Mouse (Mus musculus): ENCODE measurements around the gene Entpd6. TPM values are rescaled to one million over a fixed set of nuclear protein-coding genes. Genes with fewer than 3 reads are reported as not detected.

Gene Entpd6
- polyA plus RNA-seq (2015; fragmentation: Nextera tagmentation; extraction: Ambion mirVana) = 17.4 and 25.3 TPM in 2 replicates

- H3K9ac ChIP-seq = peak within 1 kb of the TSS; percentile 77
- peaks cover 24% of the 10 kb centered on the region for H3K4me1 ChIP-seq (replicated peaks)
- peak within 1 kb of the TSS; percentile 69 for H3K4me3 ChIP-seq
- H3K4me2 ChIP-seq = peak within 1 kb of the TSS; percentile 98
- peaks cover 9% of the 10 kb centered on the region; the same call in 1 of the 2 replicates for H3K36me3 ChIP-seq
- peak within 1 kb of the TSS; percentile 88 for H3K27ac ChIP-seq
- no peaks in the 10 kb centered on the region for H3K9me3 ChIP-seq (replicated peaks)
- peak; percentile 97 for ATAC-seq (replicated peaks; ENCODE audit: insufficient number of reproducible peaks, insufficient read depth, low FRiP score, low read depth)
- H3K27me3 ChIP-seq = no peaks in the 10 kb centered on the region
- WGBS = under 1% methylated on average over 30 of the region's 30 CpGs
Observed at GRCm38 (mm10) chr2:150748854-150749253, at the start of gene Entpd6. Gene Entpd6, plus strand, starts transcription at chr2:150749042.

GRCm38 (mm10) chr2:150712167-150712674 lies 36.6 kb upstream of the Entpd6 start:
- Histone ChIP-seq H3K27ac (no peak overlapping the region), H3K4me3 (no peak overlapping the region), H3K27me3 (no peaks in the 10 kb centered on the region), H3K4me1 (replicated peaks) (no peaks in the 10 kb centered on the region), H3K9me3 (replicated peaks) (no peaks in the 10 kb centered on the region), H3K36me3 (no peaks in the 10 kb centered on the region), H3K9ac (no peak overlapping the region), H3K4me2 (no peak overlapping the region)
- 70% methylated on average over 4 of the region's 4 CpGs for WGBS
- no peak for ATAC-seq (replicated peaks; ENCODE audit: insufficient number of reproducible peaks, insufficient read depth, low FRiP score, low read depth)

- Histone ChIP-seq H3K4me3 (no peak overlapping the region), H3K27me3 (no peaks in the 10 kb centered on the region), H3K9me3 (replicated peaks) (no peaks in the 10 kb centered on the region), H3K4me1 (replicated peaks) (no peaks in the 10 kb centered on the region), H3K36me3 (no peaks in the 10 kb centered on the region), H3K9ac (no peak overlapping the region), H3K4me2 (no peak overlapping the region), H3K27ac (no peak overlapping the region)
- 63% methylated on average over 11 of the region's 11 CpGs for WGBS
- ATAC-seq (replicated peaks; ENCODE audit: insufficient number of reproducible peaks, insufficient read depth, low FRiP score, low read depth) = no peak
Observed at GRCm38 (mm10) chr2:150735756-150736576, 12.9 kb upstream of the Entpd6 start.

GRCm38 (mm10) chr2:150737881-150738280 lies 11.0 kb upstream of the Entpd6 start:
- Histone ChIP-seq H3K27me3 (no peaks in the 10 kb centered on the region), H3K4me2 (no peak overlapping the region), H3K27ac (no peak overlapping the region), H3K4me3 (no peak overlapping the region), H3K9me3 (replicated peaks) (no peaks in the 10 kb centered on the region), H3K36me3 (no peaks in the 10 kb centered on the region), H3K9ac (no peak overlapping the region), H3K4me1 (replicated peaks) (no peaks in the 10 kb centered on the region)
- ATAC-seq (replicated peaks; ENCODE audit: insufficient number of reproducible peaks, insufficient read depth, low FRiP score, low read depth) = no peak
- WGBS = 70% methylated on average over 9 of the region's 9 CpGs

GRCm38 (mm10) chr2:150740145-150740841 lies 8.5 kb upstream of the Entpd6 start:
- Histone ChIP-seq H3K4me3 (no peak overlapping the region), H3K4me2 (no peak overlapping the region), H3K36me3 (no peaks in the 10 kb centered on the region), H3K9me3 (replicated peaks) (no peaks in the 10 kb centered on the region), H3K4me1 (replicated peaks) (no peaks in the 10 kb centered on the region), H3K27ac (no peak overlapping the region), H3K27me3 (no peaks in the 10 kb centered on the region), H3K9ac (no peak overlapping the region)
- no peak for ATAC-seq (replicated peaks; ENCODE audit: insufficient number of reproducible peaks, insufficient read depth, low FRiP score, low read depth)
- WGBS = 66% methylated on average over 10 of the region's 10 CpGs

GRCm38 (mm10) chr2:150741405-150741804 lies 7.4 kb upstream of the Entpd6 start:
- Histone ChIP-seq H3K9ac (no peak overlapping the region), H3K4me3 (no peak overlapping the region), H3K4me1 (replicated peaks) (no peaks in the 10 kb centered on the region), H3K9me3 (replicated peaks) (no peaks in the 10 kb centered on the region), H3K36me3 (no peaks in the 10 kb centered on the region), H3K27ac (no peak overlapping the region), H3K27me3 (no peaks in the 10 kb centered on the region), H3K4me2 (no peak overlapping the region)
- ATAC-seq (replicated peaks; ENCODE audit: insufficient number of reproducible peaks, insufficient read depth, low FRiP score, low read depth) = no peak
- 46% methylated on average over 4 of the region's 4 CpGs for WGBS

- Histone ChIP-seq H3K9ac (no peak overlapping the region), H3K27ac (no peak overlapping the region), H3K4me2 (no peak overlapping the region), H3K9me3 (replicated peaks) (no peaks in the 10 kb centered on the region), H3K4me3 (no peak overlapping the region), H3K4me1 (replicated peaks) (peaks cover 7% of the 10 kb centered on the region), H3K27me3 (no peaks in the 10 kb centered on the region), H3K36me3 (no peaks in the 10 kb centered on the region)
- 69% methylated on average over 7 of the region's 7 CpGs for WGBS
- no peak for ATAC-seq (replicated peaks; ENCODE audit: insufficient number of reproducible peaks, insufficient read depth, low FRiP score, low read depth)
Observed at GRCm38 (mm10) chr2:150745016-150745415, 3.8 kb upstream of the Entpd6 start.

GRCm38 (mm10) chr2:150749283-150749682 lies 441 bp downstream of the Entpd6 start:
- H3K36me3 ChIP-seq = peaks cover 9% of the 10 kb centered on the region; the same call in 1 of the 2 replicates
- H3K9me3 ChIP-seq (replicated peaks) = no peaks in the 10 kb centered on the region
- peak overlapping the region; percentile 77 for H3K9ac ChIP-seq
- no peaks in the 10 kb centered on the region for H3K27me3 ChIP-seq
- peaks cover 26% of the 10 kb centered on the region for H3K4me1 ChIP-seq (replicated peaks)
- peak overlapping the region; percentile 98 for H3K4me2 ChIP-seq
- peak overlapping the region; percentile 88 for H3K27ac ChIP-seq
- ATAC-seq (replicated peaks; ENCODE audit: insufficient number of reproducible peaks, insufficient read depth, low FRiP score, low read depth) = peak; percentile 72
- under 1% methylated on average over 24 of the region's 24 CpGs for WGBS
- peak overlapping the region; percentile 69 for H3K4me3 ChIP-seq

GRCm38 (mm10) chr2:150750129-150750979 lies 1.5 kb downstream of the Entpd6 start:
- ATAC-seq (replicated peaks; ENCODE audit: insufficient number of reproducible peaks, insufficient read depth, low FRiP score, low read depth) = no peak
- peak overlapping the region; percentile 69; the same call in 1 of the 2 replicates for H3K4me3 ChIP-seq

GRCm38 (mm10) chr2:150755016-150755415 lies 6.2 kb downstream of the Entpd6 start:
- Histone ChIP-seq H3K9ac (no peak overlapping the region), H3K4me2 (no peak overlapping the region), H3K27ac (no peak overlapping the region), H3K36me3 (peaks cover 44% of the 10 kb centered on the region), H3K4me3 (no peak overlapping the region), H3K9me3 (replicated peaks) (no peaks in the 10 kb centered on the region), H3K27me3 (no peaks in the 10 kb centered on the region), H3K4me1 (replicated peaks) (peaks cover 20% of the 10 kb centered on the region)
- no peak for ATAC-seq (replicated peaks; ENCODE audit: insufficient number of reproducible peaks, insufficient read depth, low FRiP score, low read depth)
- 89% methylated on average over 3 of the region's 3 CpGs for WGBS

More at GRCm38 (mm10) chr2:150750129-150750979, 1.5 kb downstream of the Entpd6 start:
- no peak overlapping the region for H3K9ac ChIP-seq
- peaks cover 26% of the 10 kb centered on the region for H3K4me1 ChIP-seq (replicated peaks)
- 63% methylated on average over 13 of the region's 13 CpGs for WGBS
- peaks cover 9% of the 10 kb centered on the region; the same call in 1 of the 2 replicates for H3K36me3 ChIP-seq
- H3K9me3 ChIP-seq (replicated peaks) = no peaks in the 10 kb centered on the region
- no peak overlapping the region for H3K27ac ChIP-seq
- no peaks in the 10 kb centered on the region for H3K27me3 ChIP-seq
- peak overlapping the region; percentile 98 for H3K4me2 ChIP-seq

GRCm38 (mm10) chr2:150761476-150761875 lies 12.6 kb downstream of the Entpd6 start:
- Histone ChIP-seq H3K4me3 (no peak overlapping the region), H3K27me3 (no peaks in the 10 kb centered on the region), H3K4me1 (replicated peaks) (peaks cover 12% of the 10 kb centered on the region), H3K9ac (no peak overlapping the region), H3K36me3 (peaks cover 48% of the 10 kb centered on the region), H3K27ac (no peak overlapping the region), H3K9me3 (replicated peaks) (no peaks in the 10 kb centered on the region), H3K4me2 (no peak overlapping the region)
- WGBS = 83% methylated on average over 7 of the region's 7 CpGs
- no peak for ATAC-seq (replicated peaks; ENCODE audit: insufficient number of reproducible peaks, insufficient read depth, low FRiP score, low read depth)

Data from heart, embryonic 15.5 days (tissue).